Mouse (Mus musculus) frontal cortex, postnatal 14 days (tissue): Measurements from ENCODE around the gene Ube2cbp.

Experiments used
- DNase-seq, 2 experiments: peaks; one replicate each; pipeline ENCODE4 v3.0.0; 2022; ENCODE audit warnings: low spot score in 2 of 2

Gene Ube2cbp

GRCm38 (mm10) chr9:86324772-86325171 is 140.0 kb downstream of the Ube2cbp start:
- no peak for DNase-seq

- no peak for DNase-seq
Measured at GRCm38 (mm10) chr9:86319516-86320140, 145.1 kb downstream of the Ube2cbp start.

- no peak for DNase-seq
Measured at GRCm38 (mm10) chr9:86315700-86316099, 149.1 kb downstream of the Ube2cbp start.

- DNase-seq = no peak
Measured at GRCm38 (mm10) chr9:86308616-86309015, 156.1 kb downstream of the Ube2cbp start.

GRCm38 (mm10) chr9:86306556-86306955 is 158.2 kb downstream of the Ube2cbp start:
- no peak for DNase-seq

GRCm38 (mm10) chr9:86301407-86301806 is 163.3 kb downstream of the Ube2cbp start:
- DNase-seq = no peak

GRCm38 (mm10) chr9:86298596-86298995 is 166.2 kb downstream of the Ube2cbp start:
- DNase-seq = no peak

- DNase-seq = no peak
Measured at GRCm38 (mm10) chr9:86298131-86298530, 166.6 kb downstream of the Ube2cbp start.

GRCm38 (mm10) chr9:86296683-86297638 is 167.8 kb downstream of the Ube2cbp start:
- DNase-seq = no peak

GRCm38 (mm10) chr9:86287570-86287954 is 177.2 kb downstream of the Ube2cbp start:
- DNase-seq = no peak

GRCm38 (mm10) chr9:86286830-86287569 is 177.8 kb downstream of the Ube2cbp start:
- no peak for DNase-seq

- DNase-seq = no peak
Measured at GRCm38 (mm10) chr9:86282555-86282954, 182.2 kb downstream of the Ube2cbp start.

- no peak for DNase-seq
Measured at GRCm38 (mm10) chr9:86281147-86281467, 183.6 kb downstream of the Ube2cbp start.

- no peak for DNase-seq
Measured at GRCm38 (mm10) chr9:86280461-86281146, 184.1 kb downstream of the Ube2cbp start.

GRCm38 (mm10) chr9:86269541-86269940 is 195.2 kb downstream of the Ube2cbp start:
- no peak for DNase-seq

- no peak for DNase-seq
Measured at GRCm38 (mm10) chr9:86266658-86267057, 198.1 kb downstream of the Ube2cbp start.
